Comparison of ENCODE assay signal across 10 mouse cellular contexts in genomic region chr15:12037217-12037616, GRCm38 (mm10). TPM values are rescaled to one million over a fixed set of nuclear protein-coding genes. Genes with fewer than 3 reads are reported as not detected.
DNase-seq lines count a peak whose midpoint lies in the region; ATAC-seq and TF ChIP-seq lines count a peak whose summit lies in the region.
"Had no signal": no experiment of that assay in that cellular context is flagged by ENCODE, and none has a peak within 500 bp of the region (broad histone marks: within the 10 kb centered on the region; RNA-seq: fewer than 3 reads in every experiment).

No protein-coding gene starts in this region.

- no peak overlapping the region for H3K4me2 ChIP-seq in hindbrain, postnatal 0 days (ENCODE audit: low read depth, low read length)
- no peak overlapping the region for H3K4me2 ChIP-seq in hindbrain, embryonic 12.5 days (replicated peaks)
- peak overlapping the region; percentile 65 for H3K4me2 ChIP-seq in CH12.LX (ENCODE audit: insufficient read depth, low read depth, poor library complexity, severe bottlenecking)
- H3K4me2 ChIP-seq: hindbrain, embryonic 15.5 days; neural tube, embryonic 13.5 days had no signal

- no peaks in the 10 kb centered on the region for H3K27me3 ChIP-seq in hindbrain, postnatal 0 days (ENCODE audit: insufficient read depth, low read length)
- no peaks in the 10 kb centered on the region for H3K27me3 ChIP-seq in hindbrain, embryonic 12.5 days
- no peaks in the 10 kb centered on the region for H3K27me3 ChIP-seq in CH12.LX (replicated peaks)
- H3K27me3 ChIP-seq in limb, embryonic 10.5 days (ENCODE audit: low read depth, poor library complexity, severe bottlenecking): no peaks in the 10 kb centered on the region
- H3K27me3 ChIP-seq: hindbrain, embryonic 15.5 days; neural tube, embryonic 13.5 days had no signal

- peak; percentile 96 for TF ChIP-seq RAD21 in CH12.LX (IDR thresholded peaks at IDR 0.05; ENCODE audit: low read depth, low read length)

- 56% methylated on average over 7 of the region's 7 CpGs for WGBS in hindbrain, postnatal 0 days
- WGBS in hindbrain, embryonic 12.5 days: 64% methylated on average over 7 of the region's 7 CpGs
- WGBS in limb, embryonic 10.5 days: 67% methylated on average over 7 of the region's 7 CpGs

- no peak overlapping the region for H3K9ac ChIP-seq in hindbrain, postnatal 0 days (replicated peaks; ENCODE audit: low read length)
- no peak overlapping the region for H3K9ac ChIP-seq in hindbrain, embryonic 12.5 days
- peak overlapping the region; percentile 72 for H3K9ac ChIP-seq in CH12.LX (ENCODE audit: insufficient read depth, low read depth)
- H3K9ac ChIP-seq: hindbrain, embryonic 15.5 days; neural tube, embryonic 13.5 days had no signal

- no peak for ATAC-seq in hindbrain, postnatal 0 days
- no peak for ATAC-seq in hindbrain, embryonic 12.5 days (ENCODE audit: low FRiP score)
- no peak for ATAC-seq in cerebellum, adult (ENCODE audit: insufficient number of reproducible peaks, low FRiP score, low TSS enrichment)

- DNase-seq in hindbrain, postnatal 0 days (ENCODE audit: low spot score): peak; percentile 32
- DNase-seq in CH12.LX (ENCODE audit: extremely low read depth): peak; percentile 90
- DNase-seq in liver: peak; percentile 31
- DNase-seq in natural killer cell, adult 2 months (ENCODE audit: low spot score in 2 of 2): peak; percentile 38 to 66
- no peak for DNase-seq in limb, embryonic 10.5 days (ENCODE audit: low spot score)
- no peak for DNase-seq in layer of hippocampus, adult 9-10 months (ENCODE audit: low spot score)

- H3K79me2 ChIP-seq in CH12.LX (replicated peaks; ENCODE audit: control insufficient read depth, extremely low read depth, insufficient read depth, poor library complexity, severe bottlenecking): no peaks in the 10 kb centered on the region; the same call in 1 of the 2 replicates

- in situ Hi-C loops in CH12.LX (cut with MboI; ENCODE audit: low pct_ligation_motif_present, low pct_unique_long_range_greater_than_20kb, low sequenced_read_pairs): no loop called here

- H3K9me3 ChIP-seq in hindbrain, postnatal 0 days (ENCODE audit: low read length): no peaks in the 10 kb centered on the region
- H3K9me3 ChIP-seq in hindbrain, embryonic 12.5 days (replicated peaks): no peaks in the 10 kb centered on the region
- H3K9me3 ChIP-seq in CH12.LX (replicated peaks; ENCODE audit: low read length): peaks cover 5% of the 10 kb centered on the region
- H3K9me3 ChIP-seq in limb, embryonic 10.5 days (replicated peaks): peaks cover 2% of the 10 kb centered on the region; the same call in 1 of the 2 replicates
- H3K9me3 ChIP-seq: hindbrain, embryonic 15.5 days; neural tube, embryonic 13.5 days had no signal

- peak; percentile 49; the same call in 1 of the 2 replicates for TF ChIP-seq POLR2A in CH12.LX (IDR thresholded peaks at IDR 0.05; ENCODE audit: low read depth, low read length)

- H3K4me1 ChIP-seq in hindbrain, postnatal 0 days (ENCODE audit: insufficient read depth, low read length): no peaks in the 10 kb centered on the region
- H3K4me1 ChIP-seq in hindbrain, embryonic 12.5 days: peaks cover 15% of the 10 kb centered on the region
- peaks cover 34 to 84% of the 10 kb centered on the region in 2 experiments for H3K4me1 ChIP-seq in CH12.LX (ENCODE audit: control insufficient read depth in 1 of 2, insufficient read depth in 2 of 2)
- H3K4me1 ChIP-seq in limb, embryonic 10.5 days: peaks cover 11% of the 10 kb centered on the region

- TF ChIP-seq EP300 in CH12.LX (IDR thresholded peaks at IDR 0.05; ENCODE audit: low read length): no peak; the same call in 1 of the 2 replicates

- peak; percentile 47 for TF ChIP-seq CTCF in hindbrain, postnatal 0 days (IDR thresholded peaks at IDR 0.05; ENCODE audit: low read depth)
- peak; percentile 49 to 93; a peak in 3 of 4 replicates for TF ChIP-seq CTCF in CH12.LX (conservative IDR thresholded peaks at IDR 0.05 in 1 of 2, IDR thresholded peaks at IDR 0.05 in 1 of 2; ENCODE audit: low read depth in 2 of 2, low read length in 2 of 2)

- no peak overlapping the region for H3K4me3 ChIP-seq in hindbrain, postnatal 0 days (ENCODE audit: low read length)
- no peak overlapping the region for H3K4me3 ChIP-seq in hindbrain, embryonic 12.5 days
- peak overlapping the region; percentile 20 to 48 (median 26) for H3K4me3 ChIP-seq in CH12.LX (replicated peaks in 1 of 3; ENCODE audit: low read depth in 2 of 3, low read length in 2 of 3, poor library complexity in 1 of 3)
- H3K4me3 ChIP-seq in limb, embryonic 10.5 days: no peak overlapping the region
- H3K4me3 ChIP-seq: hindbrain, embryonic 15.5 days; neural tube, embryonic 13.5 days had no signal

- dilution Hi-C loops in CH12.LX (cut with MboI; ENCODE audit: extremely low pct_ligation_motif_present, extremely low pct_unique_long_range_greater_than_20kb, low sequenced_read_pairs): no loop called here

- H3K27ac ChIP-seq in hindbrain, postnatal 0 days: no peak overlapping the region
- H3K27ac ChIP-seq in hindbrain, embryonic 12.5 days: no peak overlapping the region
- H3K27ac ChIP-seq in CH12.LX (ENCODE audit: insufficient read depth, low read depth): peak overlapping the region; percentile 83
- no peak overlapping the region for H3K27ac ChIP-seq in limb, embryonic 10.5 days
- H3K27ac ChIP-seq: hindbrain, embryonic 15.5 days; neural tube, embryonic 13.5 days had no signal

- H3K36me3 ChIP-seq in hindbrain, postnatal 0 days (ENCODE audit: insufficient read depth, low read length): no peaks in the 10 kb centered on the region
- no peaks in the 10 kb centered on the region for H3K36me3 ChIP-seq in hindbrain, embryonic 12.5 days
- peaks cover 0 to 1% of the 10 kb centered on the region in 2 experiments for H3K36me3 ChIP-seq in CH12.LX (replicated peaks in 1 of 2; ENCODE audit: control insufficient read depth in 1 of 2, insufficient read depth in 1 of 2, low read length in 1 of 2)
- no peaks in the 10 kb centered on the region for H3K36me3 ChIP-seq in limb, embryonic 10.5 days
- H3K36me3 ChIP-seq: hindbrain, embryonic 15.5 days; neural tube, embryonic 13.5 days had no signal

TF ChIP-seq in CH12.LX, 34 proteins besides CTCF, POLR2A, EP300 and RAD21 (continues in another document):
- TF ChIP-seq MAX (IDR thresholded peaks at IDR 0.05; ENCODE audit: low read length) (peak; percentile 78; the same call in 1 of the 2 replicates), ZNF384 (IDR thresholded peaks at IDR 0.05; ENCODE audit: low read depth, low read length) (peak; percentile 40; the same call in 1 of the 2 replicates), NRF1 (IDR thresholded peaks at IDR 0.05; ENCODE audit: low read depth, low read length) (no peak), HCFC1 (IDR thresholded peaks at IDR 0.05; ENCODE audit: low read depth, low read length) (peak; percentile 9; the same call in 1 of the 2 replicates), E2F4 (IDR thresholded peaks at IDR 0.05; ENCODE audit: insufficient replicate concordance, low read depth, low read length) (no peak), PAX5 (IDR thresholded peaks at IDR 0.05; ENCODE audit: low read length) (no peak), TBP (conservative IDR thresholded peaks at IDR 0.05; ENCODE audit: low read depth, low read length) (peak; percentile 45; the same call in 1 of the 2 replicates), MEF2A (IDR thresholded peaks at IDR 0.05; ENCODE audit: borderline replicate concordance, low read depth, low read length) (peak; percentile 73), JUN (IDR thresholded peaks at IDR 0.05; ENCODE audit: insufficient read depth, low read depth, low read length) (no peak), CHD2 (IDR thresholded peaks at IDR 0.05; ENCODE audit: low read length) (no peak), UBTF (IDR thresholded peaks at IDR 0.05; ENCODE audit: low read depth, low read length) (0 out of 2 replicates have a peak, but pooled peaks have one; percentile 37), MXI1 (IDR thresholded peaks at IDR 0.05; ENCODE audit: low read depth, low read length) (no peak), USF2 (conservative IDR thresholded peaks at IDR 0.05; ENCODE audit: low read depth, low read length) (peak; percentile 30; the same call in 1 of the 2 replicates), ETS1 (conservative IDR thresholded peaks at IDR 0.05; ENCODE audit: low read depth, low read length) (peak; percentile 48), SIN3A (IDR thresholded peaks at IDR 0.05; ENCODE audit: low read length) (no peak; the same call in 1 of the 2 replicates), USF1 (IDR thresholded peaks at IDR 0.05; ENCODE audit: low read depth, low read length) (peak; percentile 69), ZMIZ1 (IDR thresholded peaks at IDR 0.05; ENCODE audit: low read depth, low read length) (no peak), KAT2A (IDR thresholded peaks at IDR 0.05; ENCODE audit: insufficient replicate concordance, low read length) (no peak), BHLHE40 (IDR thresholded peaks at IDR 0.05; ENCODE audit: low read depth, low read length) (peak; percentile 46), MAFK (IDR thresholded peaks at IDR 0.05; ENCODE audit: insufficient replicate concordance, low read length) (no peak), MYC (IDR thresholded peaks at IDR 0.05; ENCODE audit: low read depth, low read length) (peak; percentile 83; the same call in 1 of the 2 replicates), IRF4 (IDR thresholded peaks at IDR 0.05; ENCODE audit: low read depth, low read length) (peak; percentile 73; the same call in 1 of the 2 replicates), CHD1 (IDR thresholded peaks at IDR 0.05; ENCODE audit: low read depth, low read length) (no peak), TCF12 (IDR thresholded peaks at IDR 0.05; ENCODE audit: low read depth, low read length) (peak; percentile 47; the same call in 1 of the 2 replicates), SMC3 (IDR thresholded peaks at IDR 0.05; ENCODE audit: low read depth, low read length) (peak; percentile 98), GABPA (IDR thresholded peaks at IDR 0.05; ENCODE audit: insufficient replicate concordance, low read depth, low read length) (no peak), JUND (conservative IDR thresholded peaks at IDR 0.05; ENCODE audit: low read depth, low read length) (0 out of 2 replicates have a peak, but pooled peaks have one; percentile 35), MAZ (IDR thresholded peaks at IDR 0.05; ENCODE audit: low read depth, low read length) (no peak), POLR2AphosphoS2 (IDR thresholded peaks at IDR 0.05; ENCODE audit: low read depth, low read length) (no peak)

RNA-seq across cellular contexts. Expression of gene Sub1, which starts 40.4 kb away (rescaled TPM):
- 86.7 and 87.2 TPM in 2 replicates for total RNA-seq in hindbrain, postnatal 0 days (2014; rRNA removed)
- polyA plus RNA-seq in hindbrain, postnatal 0 days (2015; fragmentation: Nextera tagmentation; extraction: Ambion mirVana): 585 and 630 TPM in 2 replicates
- polyA plus RNA-seq in hindbrain, embryonic 12.5 days (2016; fragmentation: Nextera tagmentation; extraction: Ambion mirVana): 659 and 677 TPM in 2 replicates
- total RNA-seq in CH12.LX (2012; rRNA removed) (553 and 781 TPM in 2 replicates), CH12.LX (2014; rRNA removed) (2,677 and 3,148 TPM in 2 replicates)
- polyA plus RNA-seq in CH12.LX (2012; ENCODE audit: insufficient read length, low read depth): 1,927 and 2,021 TPM in 2 replicates
- 970 and 1,039 TPM in 2 replicates for polyA plus RNA-seq in limb, embryonic 10.5 days (2016; fragmentation: Nextera tagmentation; extraction: Ambion mirVana)

Comparison
In these comparisons a context has a peak if more than half of its experiments do, and no peak if none do; other contexts are left out.
1. DNase-seq: peak in hindbrain, postnatal 0 days (single experiment), CH12.LX (single experiment), liver (single experiment) and natural killer cell, adult 2 months (2 of 2); none in limb, embryonic 10.5 days (single experiment) and layer of hippocampus, adult 9-10 months (single experiment).
2. H3K4me3 ChIP-seq: peak in CH12.LX (3 of 3); none in hindbrain, postnatal 0 days (single experiment), hindbrain, embryonic 12.5 days (single experiment) and limb, embryonic 10.5 days (single experiment).